Mouse (Mus musculus): Measurements from ENCODE around the gene Slc22a16. TPM values are rescaled to one million over a fixed set of nuclear protein-coding genes. Genes with fewer than 3 reads are reported as not detected.

The Slc22a16 gene
- total RNA-seq, 2 experiments from 2014 or later = not detected

Other genes with a start within 250 kb of the Slc22a16 start
- gene Cdk19, start 230.8 kb upstream of the Slc22a16 start, total RNA-seq (2021) = 10 to 100 TPM in 1 of 2 experiments, 1 to 10 TPM in 1; 5.9 to 20.5 TPM
- gene Ddo, start 59.7 kb downstream of the Slc22a16 start, total RNA-seq (2021) = 10 to 100 TPM; 19.9 to 20.8 TPM
- gene Mettl24, start 112.9 kb downstream of the Slc22a16 start, total RNA-seq (2021) = under 1 TPM; 0.14 to 0.66 TPM